Mouse (Mus musculus): ENCODE data around the gene Cip2a. TPM values are rescaled to one million over a fixed set of nuclear protein-coding genes. Genes with fewer than 3 reads are reported as not detected.

Cip2a gene
- polyA plus RNA-seq, 1 experiment from 2014 or later = 45.9 TPM

DNA sequence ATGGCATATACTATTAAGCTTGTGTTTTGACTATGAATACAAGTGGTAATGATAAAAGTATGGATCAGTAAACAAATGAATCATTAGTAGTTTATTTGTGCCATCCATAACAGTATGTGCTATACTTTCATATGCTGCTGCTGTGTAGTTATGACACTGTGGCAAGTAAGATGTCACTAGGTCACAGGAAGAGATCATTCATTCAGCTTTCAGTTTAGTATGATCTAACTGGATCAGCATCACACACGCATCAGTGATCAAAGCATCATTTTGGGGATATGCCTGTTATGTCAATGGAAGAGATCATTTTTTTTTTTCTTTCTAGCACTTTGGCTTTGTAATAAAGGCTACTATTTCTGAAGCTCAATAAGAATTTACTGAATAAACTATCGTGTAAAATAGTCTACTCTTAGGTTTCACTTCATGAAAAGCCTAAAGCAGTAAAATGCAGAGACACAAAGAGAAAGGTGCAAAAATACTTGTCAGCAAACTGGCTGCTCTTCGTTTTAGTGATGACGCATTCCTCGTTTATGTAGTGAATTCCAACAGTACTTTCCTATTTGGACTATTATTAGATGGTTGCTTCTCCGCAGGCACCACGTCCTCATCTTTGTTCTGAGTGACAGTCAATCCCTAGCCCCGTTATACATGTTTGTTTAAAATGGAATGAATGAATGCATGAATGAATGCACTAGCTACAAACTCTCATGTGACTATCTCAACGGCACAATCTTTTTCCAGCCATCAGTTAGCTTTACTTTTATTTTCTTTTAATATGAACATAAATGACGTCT lies 1.4 kb upstream of the Cip2a start:
- ATAC-seq (ENCODE audit: insufficient read depth) (no peak), DNase-seq (peak; percentile 28)
- peak overlapping the region; percentile 75 for H3K4me2 ChIP-seq
- H3K27ac ChIP-seq (ENCODE audit: low read depth) = no peak overlapping the region
- no peak for TF ChIP-seq CTCF (IDR thresholded peaks at IDR 0.05; ENCODE audit: low read depth)
- no peaks in the 10 kb centered on the region for H3K27me3 ChIP-seq (ENCODE audit: insufficient read depth, low read length)
- no peaks in the 10 kb centered on the region for H3K9me3 ChIP-seq (ENCODE audit: low read depth, low read length)
- H3K9ac ChIP-seq = peak overlapping the region; percentile 99
- WGBS = 21% methylated on average over 10 of the region's 10 CpGs
- H3K4me3 ChIP-seq (ENCODE audit: low read depth, low read length) = peak overlapping the region; percentile 91
- H3K36me3 ChIP-seq (ENCODE audit: insufficient read depth) = 0 out of 2 replicates have a peak, but pooled peaks cover 4% of the 10 kb centered on the region
- 0 out of 2 replicates have a peak, but pooled peaks cover 7% of the 10 kb centered on the region for H3K4me1 ChIP-seq (ENCODE audit: insufficient read depth)

DNA sequence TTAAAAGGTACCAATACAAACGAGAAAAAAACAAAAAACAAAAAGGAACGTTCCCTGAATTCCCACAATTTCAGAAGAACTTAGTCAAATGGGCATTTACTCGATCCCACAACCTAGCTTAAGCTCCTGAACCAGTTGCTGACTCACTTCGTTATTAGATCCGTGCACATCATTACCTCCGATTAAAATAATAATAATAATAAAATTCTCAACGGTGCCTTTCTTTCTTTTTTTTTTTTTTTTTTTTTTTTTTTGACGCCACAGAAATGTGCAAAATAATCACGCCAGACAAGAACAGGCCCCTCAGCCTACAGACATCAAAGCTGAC lies 790 bp upstream of the Cip2a start:
- 0 out of 2 replicates have a peak, but pooled peaks cover 5% of the 10 kb centered on the region for H3K36me3 ChIP-seq (ENCODE audit: insufficient read depth)
- H3K4me3 ChIP-seq (ENCODE audit: low read depth, low read length) = peak overlapping the region; percentile 91
- no peaks in the 10 kb centered on the region for H3K9me3 ChIP-seq (ENCODE audit: low read depth, low read length)
- peak overlapping the region; percentile 97 for H3K27ac ChIP-seq (ENCODE audit: low read depth)
- peak overlapping the region; percentile 75 for H3K4me2 ChIP-seq
- H3K4me1 ChIP-seq (ENCODE audit: insufficient read depth) = 0 out of 2 replicates have a peak, but pooled peaks cover 7% of the 10 kb centered on the region
- H3K9ac ChIP-seq = peak overlapping the region; percentile 99
- under 1% methylated on average over 9 of the region's 9 CpGs for WGBS
- ATAC-seq (ENCODE audit: insufficient read depth) = no peak
- no peak for TF ChIP-seq CTCF (IDR thresholded peaks at IDR 0.05; ENCODE audit: low read depth)
- no peaks in the 10 kb centered on the region for H3K27me3 ChIP-seq (ENCODE audit: insufficient read depth, low read length)
- no peak for DNase-seq

DNA sequence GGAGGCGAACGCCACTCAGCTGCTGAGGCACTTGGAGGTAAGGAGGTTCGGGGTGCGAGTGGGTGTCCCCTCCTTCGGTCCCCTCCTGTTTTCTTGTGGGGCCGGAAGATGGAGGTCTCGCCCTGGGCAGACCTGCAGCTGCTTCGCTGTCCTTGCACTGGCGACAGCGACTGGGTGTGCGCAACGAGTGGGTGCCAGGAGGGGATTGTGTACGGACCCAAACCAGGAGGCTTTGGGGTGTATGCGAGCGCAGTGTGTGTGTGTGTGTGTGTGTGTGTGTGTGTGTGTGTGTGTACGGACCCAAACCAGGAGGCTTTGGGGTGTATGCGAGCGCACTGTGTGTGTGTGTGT lies 333 bp downstream of the Cip2a start:
- under 1% methylated on average over 18 of the region's 18 CpGs for WGBS
- H3K36me3 ChIP-seq (ENCODE audit: insufficient read depth) = peaks cover 13% of the 10 kb centered on the region
- peak overlapping the region; percentile 99 for H3K9ac ChIP-seq
- peak overlapping the region; percentile 46; the same call in 1 of the 2 replicates for H3K27ac ChIP-seq (ENCODE audit: low read depth)
- ATAC-seq (ENCODE audit: insufficient read depth) (no peak; the same call in 1 of the 2 replicates), DNase-seq (no peak)
- H3K4me1 ChIP-seq (ENCODE audit: insufficient read depth) = 0 out of 2 replicates have a peak, but pooled peaks cover 7% of the 10 kb centered on the region
- H3K9me3 ChIP-seq (ENCODE audit: low read depth, low read length) = no peaks in the 10 kb centered on the region
- no peak for TF ChIP-seq CTCF (IDR thresholded peaks at IDR 0.05; ENCODE audit: low read depth)
- peak overlapping the region; percentile 63 for H3K4me2 ChIP-seq
- peak overlapping the region; percentile 91 for H3K4me3 ChIP-seq (ENCODE audit: low read depth, low read length)
- H3K27me3 ChIP-seq (ENCODE audit: insufficient read depth, low read length) = no peaks in the 10 kb centered on the region

DNA sequence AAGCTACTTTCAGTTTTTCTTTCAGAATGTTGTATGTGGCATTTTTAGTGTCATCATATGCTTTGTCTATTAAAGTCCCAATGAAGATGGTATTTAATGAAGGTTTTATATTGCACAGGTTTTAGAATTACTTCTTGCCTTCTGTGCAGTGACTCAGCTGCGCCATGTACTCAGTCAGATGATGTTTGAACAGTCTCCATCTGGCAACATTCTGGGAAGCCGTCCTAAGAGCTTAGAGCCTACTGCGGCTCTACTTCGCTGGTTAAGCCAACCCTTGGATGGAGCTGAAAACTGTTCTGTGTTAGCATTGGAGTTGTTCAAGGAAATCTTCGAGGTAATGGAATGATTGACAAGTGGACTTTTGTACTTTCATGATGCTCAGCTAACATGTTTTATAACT lies 10.2 kb downstream of the Cip2a start:
- ATAC-seq (ENCODE audit: insufficient read depth) (no peak), DNase-seq (no peak)
- H3K9me3 ChIP-seq (ENCODE audit: low read depth, low read length) = no peaks in the 10 kb centered on the region
- no peaks in the 10 kb centered on the region for H3K27me3 ChIP-seq (ENCODE audit: insufficient read depth, low read length)
- H3K9ac ChIP-seq = no peak overlapping the region
- no peak overlapping the region for H3K4me3 ChIP-seq (ENCODE audit: low read depth, low read length)
- peaks cover 66% of the 10 kb centered on the region for H3K36me3 ChIP-seq (ENCODE audit: insufficient read depth)
- no peak overlapping the region for H3K27ac ChIP-seq (ENCODE audit: low read depth)
- WGBS = 89% methylated on average over 5 of the region's 5 CpGs
- no peak for TF ChIP-seq CTCF (IDR thresholded peaks at IDR 0.05; ENCODE audit: low read depth)
- no peak overlapping the region for H3K4me2 ChIP-seq
- no peaks in the 10 kb centered on the region for H3K4me1 ChIP-seq (ENCODE audit: insufficient read depth)

DNA sequence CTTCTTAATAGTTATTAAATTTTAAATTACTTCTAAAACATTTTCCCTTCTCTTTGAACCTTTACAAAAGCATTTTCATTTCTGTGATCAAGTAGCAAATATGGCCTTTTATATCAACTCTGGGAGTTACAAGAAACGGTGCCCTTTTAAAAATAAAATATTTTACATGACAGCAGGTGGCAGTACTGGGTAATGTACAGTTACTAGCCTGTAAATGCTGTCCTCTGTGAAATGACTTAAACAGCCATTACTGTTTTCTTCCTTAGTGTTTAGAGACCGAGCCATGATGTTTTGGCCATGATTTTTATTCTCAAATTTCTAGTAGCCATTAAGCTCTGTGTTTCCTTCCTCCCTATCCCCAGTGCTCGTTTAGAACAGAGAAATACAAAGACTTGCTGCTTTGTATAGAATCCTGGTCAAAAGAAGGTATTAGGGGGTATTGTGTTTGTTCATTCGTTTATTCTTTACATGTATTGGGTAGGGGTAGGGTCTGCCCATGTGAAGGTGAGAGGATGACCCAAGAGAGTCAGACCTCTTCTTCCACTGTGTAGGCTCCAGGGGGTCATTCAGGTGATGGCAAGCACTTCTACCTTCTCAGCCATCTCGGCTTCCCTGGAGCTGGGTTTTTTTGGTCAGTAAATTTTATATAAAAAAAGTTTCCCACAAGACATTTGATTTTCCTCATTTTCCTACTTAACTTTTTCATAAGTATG lies 22.8 kb downstream of the Cip2a start:
- Histone ChIP-seq H3K9me3 (ENCODE audit: low read depth, low read length) (no peaks in the 10 kb centered on the region), H3K4me2 (no peak overlapping the region), H3K9ac (no peak overlapping the region), H3K4me1 (ENCODE audit: insufficient read depth) (no peaks in the 10 kb centered on the region), H3K36me3 (ENCODE audit: insufficient read depth) (peaks cover 55% of the 10 kb centered on the region), H3K4me3 (ENCODE audit: low read depth, low read length) (no peak overlapping the region), H3K27me3 (ENCODE audit: insufficient read depth, low read length) (no peaks in the 10 kb centered on the region), H3K27ac (ENCODE audit: low read depth) (no peak overlapping the region)
- DNase-seq (peak; percentile 73), ATAC-seq (ENCODE audit: insufficient read depth) (no peak; the same call in 1 of the 2 replicates)
- 76% methylated on average over 5 of the region's 5 CpGs for WGBS
- peak; percentile 43 for TF ChIP-seq CTCF (IDR thresholded peaks at IDR 0.05; ENCODE audit: low read depth)

DNA sequence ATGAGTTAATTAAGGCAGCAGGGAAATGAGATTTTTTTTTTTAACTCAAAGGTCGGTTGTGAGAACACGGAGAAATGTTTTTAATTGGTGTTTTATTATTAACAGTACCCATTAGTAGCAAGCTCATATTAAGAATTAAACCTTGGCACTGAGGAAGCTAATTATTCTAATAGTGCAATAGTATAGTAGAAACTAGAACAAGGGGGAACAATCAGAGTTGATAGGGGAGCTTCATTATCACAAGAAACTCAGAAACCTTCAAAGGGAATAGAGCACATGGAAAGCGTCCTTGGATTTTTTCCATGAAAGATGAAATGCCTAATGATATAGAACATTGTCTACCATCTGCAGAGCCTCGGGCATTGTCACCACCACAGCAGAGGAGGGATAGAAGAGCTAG lies 41.9 kb downstream of the Cip2a start:
- Histone ChIP-seq H3K27ac (ENCODE audit: low read depth) (no peak overlapping the region), H3K4me1 (ENCODE audit: insufficient read depth) (no peaks in the 10 kb centered on the region), H3K4me2 (no peak overlapping the region), H3K4me3 (ENCODE audit: low read depth, low read length) (no peak overlapping the region), H3K27me3 (ENCODE audit: insufficient read depth, low read length) (no peaks in the 10 kb centered on the region), H3K9ac (no peak overlapping the region), H3K36me3 (ENCODE audit: insufficient read depth) (no peaks in the 10 kb centered on the region), H3K9me3 (ENCODE audit: low read depth, low read length) (no peaks in the 10 kb centered on the region)
- 72% methylated on average over 4 of the region's 4 CpGs for WGBS
- TF ChIP-seq CTCF (IDR thresholded peaks at IDR 0.05; ENCODE audit: low read depth) = no peak
- no peak for DNase-seq
- ATAC-seq (ENCODE audit: insufficient read depth) = no peak

DNA sequence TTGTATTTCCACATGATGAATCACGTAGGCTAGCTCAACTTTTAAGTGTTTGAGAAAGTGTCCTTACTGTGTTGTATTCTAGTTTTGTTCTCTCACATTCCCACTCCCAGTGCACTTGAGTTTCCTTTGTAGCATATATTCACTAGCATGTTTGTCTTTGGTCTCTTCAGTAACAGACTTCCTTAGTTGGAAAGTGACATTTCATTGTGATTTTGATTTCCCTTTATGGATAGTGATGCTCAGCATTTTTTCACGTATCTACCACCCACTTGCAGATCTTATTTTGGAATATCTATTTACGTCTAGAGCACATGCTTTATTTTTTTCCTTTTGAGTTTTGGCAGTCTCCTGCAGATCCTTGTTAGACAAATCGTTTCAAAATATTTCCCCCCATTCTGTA lies 43.8 kb downstream of the Cip2a start:
- no peaks in the 10 kb centered on the region for H3K9me3 ChIP-seq (ENCODE audit: low read depth, low read length)
- DNase-seq (no peak), ATAC-seq (ENCODE audit: insufficient read depth) (no peak)
- H3K27me3 ChIP-seq (ENCODE audit: insufficient read depth, low read length) = no peaks in the 10 kb centered on the region
- no peak overlapping the region for H3K4me2 ChIP-seq
- H3K4me3 ChIP-seq (ENCODE audit: low read depth, low read length) = no peak overlapping the region
- no peak overlapping the region for H3K9ac ChIP-seq
- no peaks in the 10 kb centered on the region for H3K4me1 ChIP-seq (ENCODE audit: insufficient read depth)
- no peaks in the 10 kb centered on the region for H3K36me3 ChIP-seq (ENCODE audit: insufficient read depth)
- TF ChIP-seq CTCF (IDR thresholded peaks at IDR 0.05; ENCODE audit: low read depth) = no peak
- 56% methylated on average over 4 of the region's 4 CpGs for WGBS
- H3K27ac ChIP-seq (ENCODE audit: low read depth) = no peak overlapping the region

Measured in lung, embryonic 14.5 days (tissue).